Mouse (Mus musculus): ENCODE results near the gene Prkag2. TPM values are rescaled to one million over a fixed set of nuclear protein-coding genes. Genes with fewer than 3 reads are reported as not detected.

Gene Prkag2
- polyA plus RNA-seq, 1 experiment from 2014 or later = 32.6 TPM

- Histone ChIP-seq H3K36me3 (ENCODE audit: control insufficient read depth, insufficient read depth, low read length) (no peaks in the 10 kb centered on the region), H3K9me3 (ENCODE audit: control insufficient read depth, low read length) (no peaks in the 10 kb centered on the region), H3K4me3 (ENCODE audit: low read depth, low read length) (no peak overlapping the region), H3K4me2 (ENCODE audit: low read depth, severe bottlenecking) (no peak overlapping the region), H3K9ac (ENCODE audit: low read length) (no peak overlapping the region), H3K27ac (replicated peaks; ENCODE audit: low read depth, low read length) (no peak overlapping the region), H3K27me3 (ENCODE audit: control insufficient read depth, insufficient read depth, low read length) (no peaks in the 10 kb centered on the region), H3K4me1 (ENCODE audit: control insufficient read depth, insufficient read depth, low read length) (no peaks in the 10 kb centered on the region)
- DNase-seq (ENCODE audit: low spot score) = no peak
- WGBS = 79% methylated on average over 4 of the region's 4 CpGs
- no peak for ATAC-seq (ENCODE audit: insufficient number of reproducible peaks, low FRiP score, low TSS enrichment, low read depth)
These were observed 136.7 kb downstream of the Prkag2 start for GRCm38 (mm10) chr5:24963776-24964175.

- Histone ChIP-seq H3K9me3 (ENCODE audit: control insufficient read depth, low read length) (no peaks in the 10 kb centered on the region), H3K9ac (ENCODE audit: low read length) (no peak overlapping the region), H3K36me3 (ENCODE audit: control insufficient read depth, insufficient read depth, low read length) (no peaks in the 10 kb centered on the region), H3K27me3 (ENCODE audit: control insufficient read depth, insufficient read depth, low read length) (no peaks in the 10 kb centered on the region), H3K4me1 (ENCODE audit: control insufficient read depth, insufficient read depth, low read length) (no peaks in the 10 kb centered on the region), H3K27ac (replicated peaks; ENCODE audit: low read depth, low read length) (no peak overlapping the region), H3K4me2 (ENCODE audit: low read depth, severe bottlenecking) (no peak overlapping the region), H3K4me3 (ENCODE audit: low read depth, low read length) (no peak overlapping the region)
- 92% methylated on average over 5 of the region's 5 CpGs for WGBS
- ATAC-seq (ENCODE audit: insufficient number of reproducible peaks, low FRiP score, low TSS enrichment, low read depth) (no peak), DNase-seq (ENCODE audit: low spot score) (no peak)
These were observed 139.7 kb downstream of the Prkag2 start for GRCm38 (mm10) chr5:24960791-24961190.

GRCm38 (mm10) chr5:24959758-24960157 is 140.7 kb downstream of the Prkag2 start:
- 81% methylated on average over 3 of the region's 3 CpGs for WGBS
- Histone ChIP-seq H3K27me3 (ENCODE audit: control insufficient read depth, insufficient read depth, low read length) (no peaks in the 10 kb centered on the region), H3K27ac (replicated peaks; ENCODE audit: low read depth, low read length) (no peak overlapping the region), H3K4me3 (ENCODE audit: low read depth, low read length) (no peak overlapping the region), H3K4me1 (ENCODE audit: control insufficient read depth, insufficient read depth, low read length) (no peaks in the 10 kb centered on the region), H3K9ac (ENCODE audit: low read length) (no peak overlapping the region), H3K9me3 (ENCODE audit: control insufficient read depth, low read length) (no peaks in the 10 kb centered on the region), H3K36me3 (ENCODE audit: control insufficient read depth, insufficient read depth, low read length) (no peaks in the 10 kb centered on the region), H3K4me2 (ENCODE audit: low read depth, severe bottlenecking) (no peak overlapping the region)
- no peak for ATAC-seq (ENCODE audit: insufficient number of reproducible peaks, low FRiP score, low TSS enrichment, low read depth)
- DNase-seq (ENCODE audit: low spot score) = no peak

- no peaks in the 10 kb centered on the region for H3K36me3 ChIP-seq (ENCODE audit: control insufficient read depth, insufficient read depth, low read length)
- ATAC-seq (ENCODE audit: insufficient number of reproducible peaks, low FRiP score, low TSS enrichment, low read depth) (no peak), DNase-seq (ENCODE audit: low spot score) (no peak)
- no peaks in the 10 kb centered on the region for H3K27me3 ChIP-seq (ENCODE audit: control insufficient read depth, insufficient read depth, low read length)
- 87% methylated on average over 5 of the region's 5 CpGs for WGBS
- no peak overlapping the region for H3K27ac ChIP-seq (replicated peaks; ENCODE audit: low read depth, low read length)
- no peaks in the 10 kb centered on the region for H3K9me3 ChIP-seq (ENCODE audit: control insufficient read depth, low read length)
- H3K4me1 ChIP-seq (ENCODE audit: control insufficient read depth, insufficient read depth, low read length) = no peaks in the 10 kb centered on the region
- no peak overlapping the region for H3K4me3 ChIP-seq (ENCODE audit: low read depth, low read length)
- no peak overlapping the region for H3K9ac ChIP-seq (ENCODE audit: low read length)
- no peak overlapping the region for H3K4me2 ChIP-seq (ENCODE audit: low read depth, severe bottlenecking)
These were observed 141.8 kb downstream of the Prkag2 start for GRCm38 (mm10) chr5:24958596-24958995.

- no peak overlapping the region for H3K4me3 ChIP-seq (ENCODE audit: low read depth, low read length)
- H3K4me2 ChIP-seq (ENCODE audit: low read depth, severe bottlenecking) = no peak overlapping the region
- H3K27me3 ChIP-seq (ENCODE audit: control insufficient read depth, insufficient read depth, low read length) = no peaks in the 10 kb centered on the region
- WGBS = 86% methylated on average over 7 of the region's 7 CpGs
- H3K9ac ChIP-seq (ENCODE audit: low read length) = no peak overlapping the region
- H3K27ac ChIP-seq (replicated peaks; ENCODE audit: low read depth, low read length) = no peak overlapping the region
- 0 out of 2 replicates have a peak, but pooled peaks cover 2% of the 10 kb centered on the region for H3K4me1 ChIP-seq (ENCODE audit: control insufficient read depth, insufficient read depth, low read length)
- H3K9me3 ChIP-seq (ENCODE audit: control insufficient read depth, low read length) = no peaks in the 10 kb centered on the region
- ATAC-seq (ENCODE audit: insufficient number of reproducible peaks, low FRiP score, low TSS enrichment, low read depth) (no peak), DNase-seq (ENCODE audit: low spot score) (no peak)
- no peaks in the 10 kb centered on the region for H3K36me3 ChIP-seq (ENCODE audit: control insufficient read depth, insufficient read depth, low read length)
These were observed 143.6 kb downstream of the Prkag2 start for GRCm38 (mm10) chr5:24956891-24957290.

GRCm38 (mm10) chr5:24952842-24953741 is 147.3 kb downstream of the Prkag2 start:
- Histone ChIP-seq H3K27ac (replicated peaks; ENCODE audit: low read depth, low read length) (no peak overlapping the region), H3K4me1 (ENCODE audit: control insufficient read depth, insufficient read depth, low read length) (0 out of 2 replicates have a peak, but pooled peaks cover 2% of the 10 kb centered on the region), H3K4me3 (ENCODE audit: low read depth, low read length) (no peak overlapping the region), H3K27me3 (ENCODE audit: control insufficient read depth, insufficient read depth, low read length) (no peaks in the 10 kb centered on the region), H3K9me3 (ENCODE audit: control insufficient read depth, low read length) (no peaks in the 10 kb centered on the region), H3K4me2 (ENCODE audit: low read depth, severe bottlenecking) (no peak overlapping the region), H3K36me3 (ENCODE audit: control insufficient read depth, insufficient read depth, low read length) (no peaks in the 10 kb centered on the region), H3K9ac (ENCODE audit: low read length) (no peak overlapping the region)
- DNase-seq (ENCODE audit: low spot score) (no peak), ATAC-seq (ENCODE audit: insufficient number of reproducible peaks, low FRiP score, low TSS enrichment, low read depth) (no peak)
- 71% methylated on average over 16 of the region's 16 CpGs for WGBS

- H3K4me3 ChIP-seq (ENCODE audit: low read depth, low read length) = no peak overlapping the region
- no peaks in the 10 kb centered on the region for H3K36me3 ChIP-seq (ENCODE audit: control insufficient read depth, insufficient read depth, low read length)
- no peak overlapping the region for H3K4me2 ChIP-seq (ENCODE audit: low read depth, severe bottlenecking)
- H3K9ac ChIP-seq (ENCODE audit: low read length) = no peak overlapping the region
- 0 out of 2 replicates have a peak, but pooled peaks cover 2% of the 10 kb centered on the region for H3K4me1 ChIP-seq (ENCODE audit: control insufficient read depth, insufficient read depth, low read length)
- no peak for ATAC-seq (ENCODE audit: insufficient number of reproducible peaks, low FRiP score, low TSS enrichment, low read depth)
- no peaks in the 10 kb centered on the region for H3K9me3 ChIP-seq (ENCODE audit: control insufficient read depth, low read length)
- DNase-seq (ENCODE audit: low spot score) = no peak
- WGBS = 42% methylated on average over 6 of the region's 6 CpGs
- no peak overlapping the region for H3K27ac ChIP-seq (replicated peaks; ENCODE audit: low read depth, low read length)
- H3K27me3 ChIP-seq (ENCODE audit: control insufficient read depth, insufficient read depth, low read length) = no peaks in the 10 kb centered on the region
These were observed 148.2 kb downstream of the Prkag2 start for GRCm38 (mm10) chr5:24952212-24952611.

GRCm38 (mm10) chr5:24950891-24951574 is 149.4 kb downstream of the Prkag2 start:
- H3K36me3 ChIP-seq (ENCODE audit: control insufficient read depth, insufficient read depth, low read length) = no peaks in the 10 kb centered on the region
- WGBS = 88% methylated on average over 7 of the region's 7 CpGs
- 0 out of 2 replicates have a peak, but pooled peaks cover 2% of the 10 kb centered on the region for H3K4me1 ChIP-seq (ENCODE audit: control insufficient read depth, insufficient read depth, low read length)
- ATAC-seq (ENCODE audit: insufficient number of reproducible peaks, low FRiP score, low TSS enrichment, low read depth) (no peak), DNase-seq (ENCODE audit: low spot score) (no peak)
- H3K9me3 ChIP-seq (ENCODE audit: control insufficient read depth, low read length) = no peaks in the 10 kb centered on the region
- no peak overlapping the region for H3K9ac ChIP-seq (ENCODE audit: low read length)
- H3K27me3 ChIP-seq (ENCODE audit: control insufficient read depth, insufficient read depth, low read length) = no peaks in the 10 kb centered on the region
- H3K4me3 ChIP-seq (ENCODE audit: low read depth, low read length) = no peak overlapping the region
- H3K4me2 ChIP-seq (ENCODE audit: low read depth, severe bottlenecking) = no peak overlapping the region
- H3K27ac ChIP-seq (replicated peaks; ENCODE audit: low read depth, low read length) = no peak overlapping the region

Measured in limb, embryonic 11.5 days (tissue).